Mouse (Mus musculus): Measurements from ENCODE around the gene Gm30191.
A peak's percentile ranks its signal among the peaks of the same experiment; 100 is the strongest.

The Gm30191 gene

DNA sequence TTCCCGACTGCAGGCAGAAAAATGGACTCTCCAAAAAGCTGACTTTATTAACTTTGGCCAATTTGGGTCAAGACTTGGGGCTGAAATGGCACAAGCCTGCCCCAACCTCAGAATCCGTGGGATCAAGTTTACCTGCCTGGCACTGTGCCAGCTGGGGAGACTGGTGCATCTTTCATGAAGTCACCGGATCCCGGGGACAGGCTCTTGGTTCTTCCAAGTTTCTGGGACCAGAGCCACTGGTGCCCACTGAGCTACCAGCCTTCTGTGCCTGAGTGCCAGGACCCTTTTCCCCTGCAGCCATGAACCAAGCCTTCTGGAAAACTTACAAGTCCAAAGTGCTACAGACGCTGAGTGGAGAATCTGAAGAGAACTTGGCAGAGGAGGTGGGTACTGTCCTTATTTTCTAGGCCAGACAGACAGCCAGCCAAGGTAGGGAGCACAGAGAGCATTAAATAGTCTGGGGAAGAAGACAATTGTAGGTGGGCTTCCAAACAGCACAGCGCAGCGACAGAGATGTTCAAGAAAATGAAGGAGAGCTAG is at the start of gene Gm30191:
Gm30191 (plus strand) TSS at position 217 of the 540 bp plus-strand sequence.
- no peak for DNase-seq

DNA sequence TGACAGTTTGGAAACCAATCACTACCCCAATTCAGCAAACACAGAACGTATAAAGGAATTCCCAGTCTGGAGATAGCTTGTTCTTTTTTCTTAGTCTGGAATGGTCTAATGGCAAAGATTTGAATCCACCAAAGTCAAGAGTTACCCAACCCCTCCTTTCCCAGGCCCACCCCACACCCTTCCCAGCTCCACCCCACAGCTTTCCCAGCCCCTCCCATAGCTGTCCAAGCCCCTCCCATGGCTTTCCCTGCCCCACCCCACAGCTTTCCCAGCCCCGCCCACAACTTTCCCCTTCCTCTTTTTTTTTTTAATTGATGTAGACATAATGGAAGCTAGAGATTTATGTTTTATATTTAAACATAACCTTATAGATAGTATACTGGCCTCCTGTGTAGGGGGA is 47.4 kb upstream of the Gm30191 start:
- no peak for DNase-seq

DNA sequence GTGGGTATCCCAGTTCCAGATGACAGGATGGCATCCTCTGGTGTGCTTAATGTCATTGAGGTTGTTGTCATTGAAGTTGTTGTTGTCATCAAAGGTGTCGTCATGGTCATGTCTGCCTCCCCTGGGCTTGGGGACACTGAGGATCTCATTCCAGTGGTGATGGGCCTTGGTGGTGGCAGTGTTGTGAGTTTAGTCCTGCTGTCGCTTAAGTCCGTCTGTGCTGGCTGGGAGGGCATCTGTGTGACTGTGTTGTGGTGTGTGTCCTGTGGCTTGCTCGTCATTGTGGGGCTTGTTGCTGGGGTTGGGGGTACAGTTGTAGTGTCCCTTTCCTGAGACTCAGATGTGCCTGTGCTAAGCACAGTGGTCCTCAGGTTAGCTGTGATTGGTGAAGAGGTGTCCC is 43.8 kb upstream of the Gm30191 start, which contains the start of gene Gm7534:
Gm7534 (minus strand) TSS at position 101 of the 400 bp plus-strand sequence.
- no peak for DNase-seq

DNA sequence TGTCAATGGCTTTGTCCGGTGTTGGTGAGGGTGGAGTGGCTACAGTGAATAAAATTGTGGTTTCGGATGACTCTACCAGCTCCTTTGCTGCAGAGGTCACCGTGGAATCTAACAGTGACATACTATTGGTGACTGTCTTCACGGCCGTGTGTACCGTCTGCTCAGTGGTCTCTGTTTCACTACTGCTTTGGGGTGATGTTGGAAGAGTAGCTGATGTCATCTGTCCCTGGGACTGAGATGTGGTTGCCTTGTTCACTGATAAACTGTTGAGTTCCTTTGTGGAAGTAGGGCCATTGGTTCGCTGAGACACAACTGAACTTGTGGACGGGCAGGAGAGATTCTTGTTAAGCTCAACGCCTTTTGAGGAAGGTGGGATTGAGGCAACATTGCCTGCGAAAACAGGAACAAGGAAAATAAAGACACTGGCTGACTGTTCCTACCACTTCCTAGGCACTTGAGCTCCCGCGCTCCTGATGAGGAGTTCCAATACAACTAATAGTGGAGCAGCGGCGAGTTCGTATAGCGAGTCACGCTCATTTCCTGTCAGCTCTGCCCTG is 43.3 kb upstream of the Gm30191 start:
- no peak for DNase-seq

DNA sequence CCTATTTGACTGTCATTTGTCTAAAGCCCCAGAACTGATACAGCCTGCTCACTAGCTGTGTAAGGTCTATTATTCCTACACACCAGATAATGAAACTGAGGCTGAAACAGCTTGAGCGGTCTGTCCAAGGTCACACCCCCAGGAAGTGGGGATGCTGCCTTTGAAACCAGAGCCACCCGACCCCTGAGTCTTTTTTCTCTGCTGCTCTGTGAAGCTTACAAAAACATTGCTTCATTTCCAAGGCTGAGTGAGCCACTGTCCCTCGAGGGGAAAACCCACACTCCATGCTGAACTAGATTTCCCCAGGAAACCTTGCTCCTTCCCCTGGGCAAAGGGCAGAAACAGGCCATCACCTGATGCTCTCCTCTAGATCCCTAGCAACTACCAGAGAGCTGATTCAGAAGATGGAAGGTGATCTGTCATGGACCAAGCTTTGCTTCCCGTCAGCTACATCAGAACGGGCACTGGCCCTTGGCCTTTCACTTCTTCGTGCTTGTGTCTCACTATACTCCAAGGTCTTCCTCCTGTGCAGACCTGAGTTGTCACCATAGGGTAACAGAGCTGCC is 40.2 kb upstream of the Gm30191 start:
- no peak for DNase-seq

GRCm38 (mm10) chr4:134222793-134223600 is 23.7 kb upstream of the Gm30191 start:
- no peak for DNase-seq

DNA sequence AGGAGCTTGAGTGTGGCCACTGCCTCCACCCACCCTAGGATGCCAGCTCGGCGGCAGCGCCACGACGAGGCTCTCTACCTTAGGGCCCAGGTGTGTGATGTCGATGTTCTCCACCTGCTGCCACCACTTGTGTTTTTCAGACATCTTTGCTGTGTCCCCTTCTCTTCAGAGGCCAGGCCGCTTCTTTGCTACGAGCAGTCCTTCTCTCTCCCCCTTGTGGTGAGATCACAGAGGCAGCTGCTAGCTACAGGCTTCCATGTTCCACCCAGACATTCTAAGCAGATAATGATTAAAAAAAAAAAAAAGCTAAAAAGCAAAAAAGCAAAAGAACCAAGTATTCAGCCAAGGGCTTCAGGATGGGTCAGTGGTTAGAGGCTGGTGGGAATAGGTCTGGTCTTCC is 19.5 kb upstream of the Gm30191 start, which contains the start of gene Catsper4:
Catsper4 (minus strand) TSS at position 190 of the 400 bp plus-strand sequence.
- no peak for DNase-seq

DNA sequence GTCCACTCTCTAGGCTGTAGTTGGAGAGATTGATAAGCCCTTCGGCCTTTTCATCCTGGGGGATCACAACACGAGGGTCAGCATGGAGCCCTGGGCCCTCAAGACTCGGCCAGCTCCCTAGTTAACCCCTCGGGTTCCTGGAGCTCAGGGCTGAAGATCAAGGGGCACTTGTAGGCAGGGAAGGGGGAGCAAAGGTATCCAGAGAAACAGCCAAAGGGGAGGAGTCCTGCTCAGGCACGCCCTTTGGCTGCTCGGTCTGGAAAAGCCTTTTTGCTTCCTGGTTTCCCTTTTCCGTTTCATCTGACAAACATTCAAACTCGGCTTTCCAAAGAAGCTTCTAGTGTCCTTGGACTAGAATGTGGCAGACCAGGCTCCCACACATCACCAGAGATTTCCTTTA is 16.3 kb upstream of the Gm30191 start:
- no peak for DNase-seq

DNA sequence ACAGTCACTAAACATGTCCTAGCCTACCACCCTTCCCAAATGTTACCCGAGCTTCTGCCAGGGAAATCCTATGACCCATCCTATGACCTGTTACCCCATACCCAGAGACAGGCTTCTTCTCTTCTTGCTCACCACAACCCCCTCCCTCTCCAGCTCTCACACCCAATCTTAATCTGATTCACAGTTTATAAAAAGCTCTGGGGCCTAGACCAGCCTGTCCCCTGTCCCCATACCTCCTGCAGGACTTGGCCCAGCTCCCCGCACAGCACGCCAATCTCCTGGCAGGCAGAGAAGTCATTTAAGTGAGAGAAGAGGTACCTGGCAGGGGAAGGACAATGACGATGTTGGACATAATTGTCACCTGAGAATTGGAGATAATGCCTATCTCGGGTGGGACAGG is 11.9 kb upstream of the Gm30191 start:
- no peak for DNase-seq

- peak; percentile 8 for DNase-seq
These were observed 9.0 kb upstream of the Gm30191 start for GRCm38 (mm10) chr4:134237582-134238278.

- DNase-seq, result peak; percentile 89
These were observed 8.5 kb upstream of the Gm30191 start, which contains the start of gene Cnksr1 for GRCm38 (mm10) chr4:134238279-134238651. Gene Cnksr1 (minus strand): TSS chr4:134238399.

DNA sequence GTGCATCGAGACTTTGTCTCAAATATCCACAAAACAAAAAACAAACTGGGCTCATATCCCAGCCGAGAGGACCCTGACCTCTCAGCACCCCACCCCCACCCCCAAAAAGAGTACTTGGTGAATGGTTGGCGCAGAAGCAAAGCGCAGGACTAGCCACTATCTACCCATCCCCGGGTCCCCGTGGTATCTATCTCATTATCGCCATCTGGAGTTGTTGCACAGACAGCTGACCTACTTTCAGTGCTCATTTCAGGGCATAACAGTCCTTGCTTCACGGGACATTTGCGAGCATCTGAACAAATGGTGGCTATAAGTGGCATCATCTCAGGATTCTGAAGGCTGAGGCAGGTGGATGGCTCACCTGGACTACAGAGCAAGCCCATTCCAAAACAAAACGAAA is 8.0 kb upstream of the Gm30191 start:
- DNase-seq, result no peak

GRCm38 (mm10) chr4:134243516-134244250 is 3.1 kb upstream of the Gm30191 start, which contains the start of gene E130218I03Rik:
Gene E130218I03Rik (plus strand): TSS chr4:134243662.
- no peak for DNase-seq

- peak; percentile 98 for DNase-seq
These were observed 1.4 kb upstream of the Gm30191 start, which contains the start of gene Zfp593 for GRCm38 (mm10) chr4:134245148-134245843. Gene Zfp593 (minus strand): TSS chr4:134245592.

- DNase-seq, result no peak
These were observed 479 bp upstream of the Gm30191 start for GRCm38 (mm10) chr4:134246256-134246655.

DNA sequence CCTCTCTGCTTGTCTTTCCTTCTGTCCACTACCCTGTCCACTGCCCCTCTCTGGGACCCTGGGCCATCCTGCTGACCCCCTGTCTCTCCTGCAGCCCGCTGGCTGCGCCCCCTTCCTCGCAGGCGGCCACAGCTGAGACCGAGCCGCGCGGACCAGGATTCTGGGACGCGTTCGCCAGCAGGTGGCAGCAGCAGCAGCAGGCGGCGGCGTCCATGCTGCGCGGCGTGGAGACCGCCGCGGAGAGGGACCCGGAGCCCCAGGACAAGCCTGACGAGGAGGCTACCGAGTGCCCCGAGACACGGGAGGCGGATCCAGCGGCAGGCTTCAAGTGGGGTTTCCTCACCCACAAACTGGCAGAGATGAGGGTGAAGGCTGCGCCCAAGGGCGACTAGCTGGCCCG is 2.9 kb downstream of the Gm30191 start:
- DNase-seq, result peak; percentile 82

GRCm38 (mm10) chr4:134250116-134250929 is 3.6 kb downstream of the Gm30191 start:
- DNase-seq, result no peak

- no peak for DNase-seq
These were observed 4.2 kb downstream of the Gm30191 start for GRCm38 (mm10) chr4:134250930-134251240.

DNA sequence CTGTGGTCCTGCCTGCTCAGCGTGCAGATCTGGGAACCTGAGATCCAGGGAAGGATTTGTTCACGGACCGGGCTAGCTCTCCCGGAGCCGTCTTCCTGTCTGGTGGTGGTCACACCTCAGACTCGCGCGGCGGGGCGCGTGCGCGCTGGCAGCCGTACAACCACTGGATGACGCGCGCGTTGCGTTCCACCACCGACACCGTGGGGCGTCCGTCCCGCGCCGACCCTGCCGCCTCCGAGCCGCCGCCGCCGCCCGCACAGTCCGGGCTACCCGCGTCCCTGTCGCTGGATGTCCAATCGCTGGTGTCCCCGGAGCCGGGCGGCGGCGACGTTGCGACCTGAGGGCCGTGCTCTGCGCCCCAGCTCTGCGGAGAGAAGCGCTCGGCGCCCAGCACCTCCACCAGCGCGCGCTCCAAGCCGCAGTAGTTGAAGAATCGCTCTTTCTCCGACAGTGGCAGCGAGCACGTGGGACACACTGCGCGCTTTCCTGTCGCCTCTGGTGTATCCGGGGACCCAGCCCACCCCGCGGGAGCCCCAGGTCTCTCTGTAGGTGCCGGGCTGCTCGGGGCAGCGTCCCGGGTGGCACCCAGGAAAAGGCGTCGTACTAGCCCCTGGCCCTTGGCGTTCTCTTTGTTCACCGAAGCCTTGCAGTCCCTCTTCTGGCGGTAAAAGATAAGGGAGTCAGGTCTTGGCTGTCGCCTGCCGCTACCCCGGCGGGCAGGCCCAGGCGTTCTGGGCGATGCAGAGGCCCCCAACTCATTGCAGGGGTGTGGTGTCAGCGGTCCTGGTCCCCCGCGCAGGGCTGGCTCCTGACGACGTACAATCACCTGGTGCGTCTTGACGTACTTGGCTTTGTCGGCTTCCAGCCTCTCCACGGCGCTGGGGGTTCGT is 4.8 kb downstream of the Gm30191 start:
- DNase-seq, result no peak
